Mouse (Mus musculus) hindbrain, embryonic 11.5 days (tissue): Measurements from ENCODE around the gene Cblb. TPM values are rescaled to one million over a fixed set of nuclear protein-coding genes. Genes with fewer than 3 reads are reported as not detected.

Experiments used
- ATAC-seq: fragments of 200-750 bp; cut with Nextera tagmentation; 2 replicates; pipeline ENCODE4 v1.8.0; 2017; ENCODE audit warnings: mild to moderate bottlenecking, moderate TSS enrichment, moderate library complexity; ENCODE audit not compliant: low FRiP score
- DNase-seq: peaks from one replicate; pipeline ENCODE4 v3.0.0-alpha.2; 2015; ENCODE audit warnings: low spot score
- H3K27ac ChIP-seq: fragments of 300-500 bp; sonication (generic); 2 replicates; pipeline ENCODE4 v1.5.1; 2014; ENCODE audit warnings: mild to moderate bottlenecking, low read depth, low read length
- H3K27me3 ChIP-seq: fragments of 300-500 bp; sonication (generic); 2 replicates; pipeline ENCODE4 v1.6.1; 2014; ENCODE audit warnings: mild to moderate bottlenecking, low read length, moderate library complexity, mixed read lengths; ENCODE audit not compliant: control insufficient read depth, insufficient read depth
- H3K36me3 ChIP-seq: fragments of 300-500 bp; sonication (generic); 2 replicates; pipeline ENCODE4 v1.6.1; 2014; ENCODE audit warnings: mild to moderate bottlenecking, low read length, moderate library complexity, mixed read lengths; ENCODE audit not compliant: control insufficient read depth, insufficient read depth
- H3K4me1 ChIP-seq: fragments of 300-500 bp; sonication (generic); replicated peaks from 2 replicates; pipeline ENCODE4 v1.6.1; 2014; ENCODE audit warnings: low read length, mixed read lengths; ENCODE audit not compliant: control insufficient read depth, insufficient read depth
- H3K4me2 ChIP-seq: fragments of 300-500 bp; sonication (generic); replicated peaks from 2 replicates; pipeline ENCODE4 v1.6.1; 2014; ENCODE audit warnings: mild to moderate bottlenecking, low read depth, low read length
- H3K4me3 ChIP-seq: fragments of 300-500 bp; sonication (generic); 2 replicates; pipeline ENCODE4 v1.5.1; 2014; ENCODE audit warnings: low read depth, low read length
- H3K9ac ChIP-seq: fragments of 300-500 bp; sonication (generic); 2 replicates; pipeline ENCODE4 v1.6.1; 2014; ENCODE audit warnings: low read depth, low read length
- H3K9me3 ChIP-seq: fragments of 300-500 bp; sonication (generic); 2 replicates; pipeline ENCODE4 v1.6.1; 2016; ENCODE audit warnings: low read length; ENCODE audit not compliant: control insufficient read depth
- WGBS: fragments of 180-500 bp; shearing (Covaris S2); extraction: QIAGEN DNeasy Blood & Tissue Kit; methylation state at CpG from one replicate; pipeline ENCODE4 v1.1.7; 2014; 5-methylcytosine and 5-hydroxymethylcytosine counted together
- polyA plus RNA-seq: library from polyadenylated mRNA; unstranded; fragments of >200 nt; fragmentation: Nextera tagmentation; extraction: Ambion mirVana; gene quantifications from 2 replicates; pipeline ENCODE4 v1.2.1, GENCODE M21; 2014

Cblb gene
- polyA plus RNA-seq, 1 experiment from 2014 or later = 54.6 TPM

- H3K9ac ChIP-seq = no peak overlapping the region
- H3K4me3 ChIP-seq = no peak overlapping the region
- no peak for DNase-seq
- no peak for ATAC-seq
- WGBS = 93% methylated on average over 13 of the region's 13 CpGs
- no peak overlapping the region for H3K27ac ChIP-seq
- no peaks in the 10 kb centered on the region for H3K27me3 ChIP-seq
- no peaks in the 10 kb centered on the region for H3K4me1 ChIP-seq
- no peaks in the 10 kb centered on the region for H3K9me3 ChIP-seq
- no peaks in the 10 kb centered on the region for H3K36me3 ChIP-seq
- no peak overlapping the region for H3K4me2 ChIP-seq
Observed at GRCm38 (mm10) chr16:52143101-52143500, 112.1 kb downstream of the Cblb start.

GRCm38 (mm10) chr16:52143818-52144217, 112.8 kb downstream of the Cblb start:
- no peak for ATAC-seq
- H3K27me3 ChIP-seq = no peaks in the 10 kb centered on the region
- no peak overlapping the region for H3K4me3 ChIP-seq
- H3K27ac ChIP-seq = no peak overlapping the region
- WGBS = 91% methylated on average over 3 of the region's 3 CpGs
- no peaks in the 10 kb centered on the region for H3K36me3 ChIP-seq
- no peaks in the 10 kb centered on the region for H3K9me3 ChIP-seq
- H3K9ac ChIP-seq = no peak overlapping the region
- H3K4me1 ChIP-seq = no peaks in the 10 kb centered on the region
- no peak for DNase-seq
- H3K4me2 ChIP-seq = no peak overlapping the region

- no peaks in the 10 kb centered on the region for H3K9me3 ChIP-seq
- WGBS = 90% methylated on average over 5 of the region's 5 CpGs
- H3K9ac ChIP-seq = no peak overlapping the region
- ATAC-seq (no peak), DNase-seq (no peak)
- H3K4me1 ChIP-seq = no peaks in the 10 kb centered on the region
- H3K4me2 ChIP-seq = no peak overlapping the region
- H3K27ac ChIP-seq = no peak overlapping the region
- no peak overlapping the region for H3K4me3 ChIP-seq
- H3K27me3 ChIP-seq = no peaks in the 10 kb centered on the region
- no peaks in the 10 kb centered on the region for H3K36me3 ChIP-seq
Observed at GRCm38 (mm10) chr16:52144792-52145191, 113.8 kb downstream of the Cblb start.

GRCm38 (mm10) chr16:52145552-52145951, 114.5 kb downstream of the Cblb start:
- Histone ChIP-seq H3K9me3 (no peaks in the 10 kb centered on the region), H3K27ac (no peak overlapping the region), H3K4me2 (no peak overlapping the region), H3K9ac (no peak overlapping the region), H3K27me3 (no peaks in the 10 kb centered on the region), H3K36me3 (no peaks in the 10 kb centered on the region), H3K4me1 (no peaks in the 10 kb centered on the region), H3K4me3 (no peak overlapping the region)
- 91% methylated on average over 4 of the region's 4 CpGs for WGBS
- ATAC-seq (no peak), DNase-seq (no peak)

- Histone ChIP-seq H3K9me3 (no peaks in the 10 kb centered on the region), H3K36me3 (no peaks in the 10 kb centered on the region), H3K27ac (no peak overlapping the region), H3K27me3 (no peaks in the 10 kb centered on the region), H3K9ac (no peak overlapping the region), H3K4me1 (no peaks in the 10 kb centered on the region), H3K4me2 (no peak overlapping the region), H3K4me3 (no peak overlapping the region)
- ATAC-seq (no peak), DNase-seq (no peak)
- WGBS = 88% methylated on average over 11 of the region's 11 CpGs
Observed at GRCm38 (mm10) chr16:52146976-52147696, 116.1 kb downstream of the Cblb start.

GRCm38 (mm10) chr16:52148041-52148440, 117.0 kb downstream of the Cblb start:
- 90% methylated on average over 6 of the region's 6 CpGs for WGBS
- Histone ChIP-seq H3K9ac (no peak overlapping the region), H3K4me1 (no peaks in the 10 kb centered on the region), H3K9me3 (no peaks in the 10 kb centered on the region), H3K27ac (no peak overlapping the region), H3K36me3 (no peaks in the 10 kb centered on the region), H3K4me2 (no peak overlapping the region), H3K27me3 (no peaks in the 10 kb centered on the region), H3K4me3 (no peak overlapping the region)
- DNase-seq = no peak
- no peak for ATAC-seq

- H3K4me2 ChIP-seq = no peak overlapping the region
- no peak overlapping the region for H3K9ac ChIP-seq
- WGBS = 90% methylated on average over 6 of the region's 6 CpGs
- H3K9me3 ChIP-seq = no peaks in the 10 kb centered on the region
- no peaks in the 10 kb centered on the region for H3K4me1 ChIP-seq
- DNase-seq (no peak), ATAC-seq (no peak)
- H3K4me3 ChIP-seq = no peak overlapping the region
- no peaks in the 10 kb centered on the region for H3K36me3 ChIP-seq
- no peak overlapping the region for H3K27ac ChIP-seq
- H3K27me3 ChIP-seq = no peaks in the 10 kb centered on the region
Observed at GRCm38 (mm10) chr16:52149135-52149769, 118.2 kb downstream of the Cblb start.

GRCm38 (mm10) chr16:52155030-52155696, 124.1 kb downstream of the Cblb start:
- Histone ChIP-seq H3K4me1 (no peaks in the 10 kb centered on the region), H3K9ac (no peak overlapping the region), H3K27me3 (no peaks in the 10 kb centered on the region), H3K9me3 (no peaks in the 10 kb centered on the region), H3K27ac (no peak overlapping the region), H3K4me2 (no peak overlapping the region), H3K36me3 (no peaks in the 10 kb centered on the region), H3K4me3 (no peak overlapping the region)
- no peak for ATAC-seq
- DNase-seq = no peak
- WGBS = 90% methylated on average over 5 of the region's 5 CpGs
